Mouse (Mus musculus) 416B (cell line): ENCODE results near the gene Tfap2e.

ENCODE experiments used
- DNase-seq: peaks from one replicate; pipeline ENCODE4 v3.0.0; 2011; ENCODE audit warnings: low read depth

The Tfap2e gene

GRCm38 (mm10) chr4:126751556-126752023 is 15.6 kb upstream of the Tfap2e start:
- DNase-seq, result no peak

GRCm38 (mm10) chr4:126750863-126751555 is 15.0 kb upstream of the Tfap2e start:
- DNase-seq, result no peak

- no peak for DNase-seq
Observed at GRCm38 (mm10) chr4:126750046-126750683, 14.1 kb upstream of the Tfap2e start.

- DNase-seq, result no peak
Observed at GRCm38 (mm10) chr4:126749553-126749952, 13.5 kb upstream of the Tfap2e start.

GRCm38 (mm10) chr4:126748381-126748780 is 12.3 kb upstream of the Tfap2e start:
- no peak for DNase-seq

- no peak for DNase-seq
Observed at GRCm38 (mm10) chr4:126746194-126746840, 10.3 kb upstream of the Tfap2e start.

- DNase-seq, result peak; percentile 37
Observed at GRCm38 (mm10) chr4:126745506-126746193, 9.6 kb upstream of the Tfap2e start.

- no peak for DNase-seq
Observed at GRCm38 (mm10) chr4:126744831-126745230, 8.8 kb upstream of the Tfap2e start.

- DNase-seq, result no peak
Observed at GRCm38 (mm10) chr4:126743713-126744112, 7.7 kb upstream of the Tfap2e start.

GRCm38 (mm10) chr4:126742976-126743375 is 6.9 kb upstream of the Tfap2e start:
- no peak for DNase-seq

- peak; percentile 78 for DNase-seq
Observed at GRCm38 (mm10) chr4:126741448-126741847, 5.4 kb upstream of the Tfap2e start.

GRCm38 (mm10) chr4:126739966-126740676 is 4.1 kb upstream of the Tfap2e start:
- peak; percentile 66 for DNase-seq

- DNase-seq, result no peak
Observed at GRCm38 (mm10) chr4:126735382-126736000, 549 bp downstream of the Tfap2e start.

- DNase-seq, result no peak
Observed at GRCm38 (mm10) chr4:126734700-126735381, 1.2 kb downstream of the Tfap2e start.

- no peak for DNase-seq
Observed at GRCm38 (mm10) chr4:126734001-126734603, 1.9 kb downstream of the Tfap2e start.

- no peak for DNase-seq
Observed at GRCm38 (mm10) chr4:126732531-126733380, 3.3 kb downstream of the Tfap2e start.

- no peak for DNase-seq
Observed at GRCm38 (mm10) chr4:126732111-126732510, 3.9 kb downstream of the Tfap2e start.

- DNase-seq, result no peak
Observed at GRCm38 (mm10) chr4:126707439-126707826, 28.6 kb downstream of the Tfap2e start.
